Mouse (Mus musculus) liver, adult 2 months (tissue): Measurements from ENCODE around the gene C1qb.

Experiments
- CTCF ChIP-seq: fragments of 200-500 bp; IDR thresholded peaks from 2 replicates; pipeline ENCODE4 v1.5.1; 2011; ENCODE audit warnings: low read depth, low read length, control low read depth
- POLR2A ChIP-seq: fragments of 200-500 bp; IDR thresholded peaks from 2 replicates; pipeline ENCODE4 v1.6.1; 2011; ENCODE audit warnings: low read length, control low read depth; ENCODE audit not compliant: insufficient read depth; ENCODE audit errors: extremely low read depth

- no peak for TF ChIP-seq POLR2A
- TF ChIP-seq CTCF: no peak
These were observed 44.5 kb upstream of the C1qb start for GRCm38 (mm10) chr4:136930474-136930873.
